Mouse (Mus musculus) T-helper 17 cell (primary cell): ENCODE results near the gene Epn1.

ENCODE experiments used
- in situ Hi-C, 2 experiments: fragments of 300-600 bp; cut with MboI, MseI; formaldehyde crosslinking; loops; 1 replicate in 1 of 2; 2 replicates in 1 of 2; pipeline ENCODE4 v1.15.1; 2025; ENCODE audit warnings: high pct_unique_total_duplicates in 2 of 2

Epn1 gene

DNA sequence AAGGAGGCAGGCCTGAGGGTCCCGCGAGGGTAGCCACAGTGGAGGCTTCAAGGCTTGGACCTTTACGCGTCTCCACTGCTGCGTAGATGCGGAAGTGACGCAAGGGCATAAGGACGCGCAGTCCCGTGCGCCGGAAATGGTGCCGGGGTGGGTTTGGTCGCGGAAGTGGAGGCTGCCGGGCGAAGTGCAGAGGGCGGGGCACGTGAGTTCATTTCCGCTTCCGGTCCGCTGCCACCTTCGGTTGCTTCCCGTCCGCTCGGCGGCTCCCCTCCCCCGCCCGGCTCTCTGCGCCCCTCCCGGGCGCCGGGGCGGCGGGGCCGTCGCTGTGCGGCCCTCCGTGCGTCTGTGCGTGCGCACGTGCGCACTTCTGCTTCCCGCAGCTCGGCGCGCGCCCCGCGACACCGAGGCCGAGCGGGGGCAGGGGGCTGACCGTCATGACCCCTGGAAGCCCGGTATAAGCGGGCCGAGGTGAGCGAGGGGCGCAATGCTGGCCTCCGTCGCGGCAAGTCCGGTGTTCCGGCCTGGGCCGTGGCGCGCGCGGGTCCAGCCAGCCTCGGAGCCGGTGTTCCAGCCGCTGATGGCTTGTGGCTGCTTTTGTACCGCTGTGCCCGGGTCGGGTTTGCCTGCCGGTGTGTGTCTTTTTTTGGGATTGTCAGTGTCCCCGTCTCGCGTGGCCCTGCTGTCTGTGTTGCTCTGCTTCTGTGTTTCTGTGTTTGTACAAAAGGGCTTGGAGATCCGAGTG is at the start of gene Epn1:
TSS of gene Epn1 (plus strand) at position 226 of the 742 bp plus-strand sequence.
- in situ Hi-C loops: loop anchor here in 1 of 2 experiments (5.0 to 25.0 kb wide), 4 partner anchors 943 to 1388 kb away; partner anchors contain the start of genes Leng8, Mboat7, Smim17 and Tsen34

DNA sequence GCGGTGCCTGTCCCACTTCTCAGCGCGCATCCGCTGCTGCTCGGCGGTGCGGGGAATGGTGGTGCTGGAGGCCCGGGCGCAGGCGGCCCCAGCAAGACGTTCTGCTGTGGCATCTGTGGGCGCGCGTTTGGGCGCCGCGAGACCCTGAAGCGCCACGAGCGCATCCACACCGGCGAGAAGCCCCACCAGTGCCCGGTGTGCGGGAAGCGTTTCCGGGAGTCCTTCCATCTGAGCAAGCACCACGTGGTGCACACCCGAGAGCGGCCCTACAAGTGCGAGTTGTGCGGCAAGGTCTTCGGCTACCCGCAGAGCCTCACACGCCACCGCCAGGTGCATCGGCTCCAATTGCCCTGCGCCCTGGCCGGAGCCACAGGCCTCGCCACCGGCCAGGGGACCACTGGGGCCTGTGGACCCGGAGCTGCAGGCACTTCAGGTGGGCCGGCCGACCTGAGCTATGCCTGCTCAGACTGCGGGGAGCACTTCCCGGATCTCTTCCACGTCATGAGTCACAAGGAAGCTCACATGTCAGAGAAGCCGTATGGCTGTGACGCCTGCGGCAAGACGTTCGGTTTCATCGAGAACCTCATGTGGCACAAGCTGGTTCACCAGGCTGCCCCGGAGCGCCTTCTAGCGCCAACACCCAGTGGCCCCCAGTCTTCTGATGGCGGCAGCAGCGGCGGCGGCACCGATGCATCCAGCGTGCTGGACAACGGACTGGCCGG is 49.3 kb upstream of the Epn1 start:
- in situ Hi-C loops: no loop called here

DNA sequence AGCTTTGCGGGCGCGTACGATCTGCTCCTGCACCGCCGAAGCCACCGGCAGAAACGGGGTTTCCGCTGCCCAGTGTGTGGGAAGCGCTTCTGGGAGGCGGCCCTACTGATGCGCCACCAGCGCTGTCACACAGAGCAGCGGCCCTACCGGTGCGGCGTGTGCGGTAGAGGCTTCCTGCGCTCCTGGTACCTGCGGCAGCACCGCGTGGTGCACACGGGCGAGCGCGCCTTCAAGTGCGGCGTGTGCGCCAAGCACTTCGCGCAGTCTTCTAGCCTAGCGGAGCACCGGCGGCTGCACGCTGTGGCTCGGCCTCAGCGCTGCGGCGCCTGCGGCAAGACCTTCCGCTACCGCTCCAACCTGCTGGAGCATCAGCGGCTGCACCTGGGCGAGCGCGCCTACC is 48.5 kb upstream of the Epn1 start:
- in situ Hi-C loops: no loop called here

DNA sequence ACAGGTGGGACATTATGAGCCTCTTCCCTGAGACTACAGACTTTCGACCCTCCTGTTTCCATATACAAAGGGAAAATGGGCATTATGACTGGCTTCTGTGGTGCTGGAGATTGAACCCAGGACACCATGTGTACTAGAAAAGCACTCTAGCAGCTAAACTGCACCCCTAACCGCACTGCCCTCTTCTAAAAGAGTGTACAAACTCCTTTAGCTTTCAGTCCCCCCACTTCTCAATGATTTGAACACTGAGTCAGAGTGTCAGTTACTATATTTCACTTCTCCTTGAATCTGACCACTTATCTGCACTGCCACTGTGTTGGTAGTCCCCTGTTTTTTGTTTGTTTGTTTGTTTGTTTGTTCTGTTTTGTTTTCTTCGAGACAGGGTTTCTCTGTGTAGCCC is 46.2 kb upstream of the Epn1 start, which contains the start of gene 4632433K11Rik:
TSS of gene 4632433K11Rik (plus strand) at position 301 of the 400 bp plus-strand sequence.
- in situ Hi-C loops: no loop called here

DNA sequence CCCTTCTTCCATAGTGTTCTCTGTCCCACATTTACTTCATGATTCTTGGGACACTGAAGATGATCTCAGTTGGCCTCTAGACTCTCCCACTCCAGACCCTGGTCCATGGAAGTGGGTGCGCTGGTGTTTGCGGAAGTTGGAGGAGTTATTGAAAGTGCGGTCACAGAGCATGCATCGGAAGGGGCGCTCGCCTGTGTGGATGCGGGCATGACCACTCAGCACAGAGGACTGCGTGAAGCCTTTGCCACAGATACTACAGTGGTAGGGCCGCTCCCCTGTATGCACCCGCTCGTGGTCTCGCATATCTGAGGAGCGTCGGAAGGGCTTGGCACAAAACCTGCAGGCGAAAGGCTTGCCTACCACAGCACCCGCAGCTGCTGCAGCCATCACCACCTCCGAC is 44.4 kb upstream of the Epn1 start:
- in situ Hi-C loops: no loop called here

DNA sequence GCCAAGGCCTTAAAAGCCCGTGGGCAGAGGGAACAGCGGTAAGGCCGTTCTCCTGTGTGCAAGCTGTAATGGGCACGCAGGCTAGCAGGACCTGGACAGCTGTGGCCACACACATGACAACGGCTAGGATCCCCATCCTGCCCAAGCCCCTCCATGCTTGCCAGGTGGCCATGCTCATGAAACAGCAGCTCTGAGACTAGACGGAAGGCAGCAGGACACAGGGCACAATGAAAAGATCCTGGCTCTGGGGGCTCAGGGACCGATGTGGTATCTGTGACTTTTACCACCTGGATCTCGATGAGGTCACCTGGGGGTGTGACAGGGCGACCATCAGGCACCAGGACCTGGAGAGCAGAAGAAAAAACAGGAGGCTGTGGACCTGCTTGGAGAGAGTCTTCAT is 43.9 kb upstream of the Epn1 start:
- in situ Hi-C loops: no loop called here

DNA sequence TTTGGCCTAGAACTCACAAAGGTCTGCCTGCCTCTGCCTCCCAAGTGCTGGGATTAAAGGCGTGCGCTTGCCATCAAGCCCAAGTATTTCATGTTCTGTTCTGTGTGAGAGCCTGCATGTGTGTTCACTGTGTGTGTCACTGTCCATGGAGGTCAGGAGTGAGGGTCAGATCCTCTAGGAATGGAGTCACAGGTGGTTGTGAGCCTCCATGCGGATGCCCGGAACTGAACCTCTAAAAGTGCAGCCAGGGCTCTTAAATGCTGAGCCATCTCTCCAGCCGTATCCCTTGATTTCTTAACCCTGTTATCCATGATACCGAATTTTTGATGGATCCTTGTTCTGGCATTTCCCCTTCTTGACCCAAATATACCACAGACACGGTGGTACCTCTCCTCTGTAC is 43.0 kb upstream of the Epn1 start:
- in situ Hi-C loops: no loop called here

DNA sequence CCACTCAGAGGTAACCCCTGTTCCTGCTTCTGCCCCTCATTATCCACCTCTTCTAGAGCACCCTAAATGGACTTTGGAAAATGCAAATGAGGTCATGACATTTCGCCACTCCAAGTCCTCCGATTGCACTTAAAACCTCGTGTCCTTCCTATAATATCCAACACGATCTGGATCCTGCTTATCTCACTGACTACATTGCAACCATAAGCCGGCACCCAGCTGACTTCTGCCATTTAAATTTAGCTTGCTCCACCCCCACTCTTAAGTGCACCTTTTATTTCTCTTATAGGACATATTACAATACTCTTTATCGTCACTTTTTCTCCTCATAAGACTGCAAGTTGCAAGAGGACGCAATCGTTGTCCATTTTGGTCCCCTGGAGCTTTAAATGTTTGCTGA is 42.6 kb upstream of the Epn1 start:
- in situ Hi-C loops: no loop called here

DNA sequence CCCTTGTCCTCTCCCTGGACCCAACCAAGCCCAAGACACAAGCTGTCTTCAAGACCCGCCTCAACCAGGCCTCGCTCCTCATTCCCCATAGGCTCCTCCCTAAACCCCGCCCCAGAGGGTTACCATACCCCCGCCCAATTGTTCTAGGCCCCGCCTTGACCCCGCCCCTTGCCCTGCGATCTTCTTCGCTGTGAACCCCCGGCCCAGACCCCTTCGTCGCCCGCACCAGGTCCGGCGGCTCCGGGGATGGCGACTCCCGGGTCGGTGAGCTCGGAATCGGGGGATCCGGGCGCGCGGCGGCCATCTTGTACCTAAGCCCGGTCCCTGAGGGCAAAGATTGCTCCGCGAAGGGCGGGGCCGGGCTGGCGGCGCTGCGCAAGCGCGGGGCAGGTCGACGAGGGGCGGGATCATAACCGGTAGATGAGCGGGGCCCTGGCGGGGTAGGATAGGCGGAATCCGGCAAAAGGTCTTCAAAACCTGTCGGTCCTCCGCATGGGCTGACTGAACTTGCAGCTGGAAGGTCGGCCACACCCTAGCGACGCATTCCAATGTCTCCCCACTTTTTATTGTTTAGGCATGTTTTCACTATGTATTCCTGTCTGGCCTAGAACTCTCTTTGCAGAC is 41.8 kb upstream of the Epn1 start, which contains the start of gene Zfp784:
TSS of gene Zfp784 (minus strand) at position 338 of the 624 bp plus-strand sequence.
- in situ Hi-C loops: no loop called here

DNA sequence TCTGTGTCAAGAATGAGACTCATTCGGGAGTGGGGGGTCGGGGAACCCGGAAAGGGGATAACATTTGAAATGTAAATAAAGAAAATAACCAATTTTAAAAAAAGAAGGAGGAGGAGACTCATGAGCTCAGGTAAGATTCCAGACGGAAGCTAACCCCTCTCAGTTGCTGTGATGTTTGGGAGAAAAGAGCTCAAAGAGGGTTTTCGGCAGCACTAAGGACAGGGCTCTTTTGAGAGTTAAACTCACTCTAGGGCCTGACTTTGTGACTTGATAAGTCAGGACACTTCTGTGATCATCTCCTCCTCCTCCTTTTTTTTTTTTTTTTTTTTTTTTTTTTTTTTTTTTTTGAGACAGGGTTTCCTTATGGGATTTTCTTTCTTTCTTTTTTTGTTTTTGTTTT is 41.1 kb upstream of the Epn1 start:
- in situ Hi-C loops: no loop called here

DNA sequence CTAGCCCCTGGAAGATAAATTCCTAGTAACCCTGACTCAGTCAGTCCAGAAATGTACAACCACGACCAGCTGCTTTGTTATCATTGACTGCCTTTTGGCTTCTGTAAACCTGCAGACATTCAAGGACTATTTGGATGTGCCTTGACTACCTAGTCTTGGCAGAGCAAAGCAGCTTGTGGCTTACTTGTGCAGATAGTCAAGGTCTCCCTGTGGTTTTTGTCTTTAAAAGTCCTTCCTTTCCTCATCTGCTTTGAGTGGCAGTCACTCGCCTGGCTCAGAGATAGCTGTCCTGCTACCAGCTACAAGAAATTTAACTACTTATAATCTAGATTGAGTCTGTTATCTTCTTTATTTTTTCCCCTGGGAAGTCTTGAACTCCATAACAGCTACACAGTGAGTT is 35.1 kb upstream of the Epn1 start:
- in situ Hi-C loops: no loop called here

DNA sequence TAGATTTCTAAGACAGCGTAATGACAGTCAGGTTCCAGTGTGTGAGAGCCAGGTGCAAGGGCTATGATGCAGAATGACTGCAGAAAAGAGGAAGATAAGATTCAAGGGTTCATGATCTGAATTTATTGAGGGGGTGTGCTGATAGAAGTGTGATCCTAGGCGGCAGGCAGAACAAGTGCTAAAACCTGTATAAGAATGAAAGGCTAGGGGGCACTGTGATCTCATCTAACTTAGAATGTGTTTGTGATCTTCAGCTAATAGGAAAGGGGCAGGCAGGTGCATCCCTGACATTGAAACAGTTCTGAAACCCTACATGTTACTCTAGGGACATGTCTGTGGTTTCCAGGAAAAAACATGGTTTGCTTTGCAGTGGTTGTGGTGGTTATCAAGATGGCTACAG is 33.9 kb upstream of the Epn1 start:
- in situ Hi-C loops: no loop called here

DNA sequence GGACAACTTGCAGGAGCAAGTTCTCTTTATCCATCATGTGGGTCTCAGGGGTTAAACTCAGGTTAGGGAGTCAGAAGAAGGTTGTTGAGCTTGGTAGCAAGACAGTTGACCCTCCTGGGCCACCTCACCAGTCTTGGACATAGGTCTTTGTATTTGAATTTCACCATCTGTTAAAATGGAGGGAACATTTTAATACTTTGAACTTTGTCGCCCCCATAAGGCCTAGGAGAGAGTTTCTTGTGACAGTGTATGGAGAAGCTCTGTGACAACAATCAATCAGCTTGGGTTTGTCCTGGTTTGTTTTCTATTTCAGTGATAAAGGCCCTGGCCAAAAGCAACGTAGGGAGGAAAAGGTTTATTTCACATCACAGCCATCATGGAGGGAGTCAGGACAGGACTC is 32.7 kb upstream of the Epn1 start:
- in situ Hi-C loops: no loop called here

DNA sequence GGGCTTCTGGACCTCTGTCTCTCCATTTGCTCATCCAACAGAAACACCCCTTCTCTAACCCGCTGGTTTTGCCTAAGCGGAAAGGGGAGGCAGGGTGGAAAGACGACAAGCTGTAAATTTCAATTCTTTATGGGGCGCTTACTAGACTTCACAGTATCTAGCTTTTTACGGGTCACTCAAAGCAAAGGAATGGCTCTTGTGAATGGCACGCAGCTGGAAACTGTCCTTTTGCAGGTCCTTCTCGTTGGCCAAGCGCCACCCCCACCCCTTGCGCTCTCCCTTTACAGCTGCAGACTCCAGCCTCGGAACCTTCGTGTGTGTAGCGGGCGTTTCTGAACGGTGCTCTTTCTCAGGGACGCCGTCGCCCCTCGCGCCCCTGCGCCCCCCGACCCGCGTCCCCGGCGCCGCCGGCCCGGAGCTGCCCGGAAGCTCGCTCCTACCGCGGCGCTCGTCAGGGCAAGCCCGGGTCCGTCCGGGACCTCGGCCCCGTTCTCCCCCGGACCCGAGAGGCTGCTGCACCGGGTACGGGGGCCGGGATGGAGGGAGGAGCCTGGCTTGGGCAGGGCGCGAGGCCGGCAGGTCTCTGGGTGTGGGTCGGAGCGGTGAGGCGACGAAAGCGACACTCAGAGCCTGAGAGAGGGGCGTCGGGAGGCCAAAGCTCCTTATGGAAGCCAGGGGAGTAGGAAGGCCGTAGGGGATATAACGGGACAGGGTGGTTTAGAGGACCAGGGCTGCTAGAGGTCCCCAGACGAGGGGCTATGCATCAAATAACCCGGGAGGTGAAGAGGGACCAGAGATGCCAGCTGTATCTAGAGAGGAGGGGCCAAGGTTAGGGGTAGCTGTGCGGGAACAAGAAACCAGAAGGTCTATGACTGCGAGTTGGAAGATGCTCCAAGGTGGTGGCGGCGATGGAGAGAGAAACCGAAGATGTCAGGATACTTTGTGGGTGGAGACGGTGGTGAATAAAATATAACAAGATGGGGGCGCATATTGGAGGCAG is 28.5 kb upstream of the Epn1 start, which contains the start of gene Zfp580:
TSS of gene Zfp580 (plus strand) at position 346 of the 1,000 bp plus-strand sequence.
- in situ Hi-C loops: loop anchor here (5.0 to 25.0 kb wide), 4 partner anchors 109 to 1389 kb away; partner anchors contain the start of genes Leng1 (in 1 of the 2), Zfp444 (in 1 of the 2), Zfp667 (in 1 of the 2) and Zfp787 (in 1 of the 2)

DNA sequence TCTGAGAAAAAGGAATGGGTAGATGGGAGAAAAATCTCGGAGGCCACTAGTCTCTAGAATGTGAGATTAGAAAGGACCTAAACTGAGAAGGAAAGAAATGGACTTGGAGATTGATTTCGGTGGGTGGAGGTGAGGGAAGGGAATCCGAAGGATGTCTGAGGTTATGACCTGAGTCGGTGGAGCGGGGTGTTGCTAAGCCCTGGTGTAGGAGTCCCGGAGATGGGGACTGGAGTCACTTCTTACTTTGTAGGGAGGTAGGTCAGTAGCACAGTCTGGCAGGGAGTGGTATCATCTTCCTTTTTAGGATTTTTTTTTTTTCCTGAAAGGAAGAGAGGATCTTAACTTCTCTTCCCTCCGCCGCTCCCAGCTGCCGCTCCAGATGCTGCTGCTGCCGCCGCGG is 27.6 kb upstream of the Epn1 start:
- in situ Hi-C loops: loop anchor here (5.0 to 25.0 kb wide), 4 partner anchors 110 to 1390 kb away; partner anchors contain the start of genes Leng1 (in 1 of the 2), Zfp444 (in 1 of the 2), Zfp667 (in 1 of the 2) and Zfp787 (in 1 of the 2)

DNA sequence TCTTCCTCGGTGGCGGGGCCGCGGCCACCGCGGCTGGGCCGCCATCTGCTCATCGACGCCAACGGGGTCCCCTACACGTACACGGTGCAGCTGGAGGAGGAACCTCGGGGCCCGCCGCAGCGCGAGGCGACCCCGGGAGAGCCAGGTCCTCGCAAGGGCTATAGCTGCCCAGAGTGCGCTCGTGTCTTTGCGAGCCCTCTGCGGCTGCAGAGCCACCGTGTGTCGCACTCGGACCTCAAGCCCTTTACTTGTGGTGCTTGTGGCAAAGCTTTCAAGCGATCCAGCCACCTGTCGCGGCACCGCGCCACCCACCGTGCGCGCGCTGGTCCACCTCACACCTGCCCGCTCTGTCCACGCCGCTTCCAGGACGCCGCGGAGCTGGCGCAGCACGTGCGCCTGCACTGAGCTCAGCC is 27.1 kb upstream of the Epn1 start:
- in situ Hi-C loops: loop anchor here (5.0 to 25.0 kb wide), 4 partner anchors 111 to 1391 kb away; partner anchors contain the start of genes Leng1 (in 1 of the 2), Zfp444 (in 1 of the 2), Zfp667 (in 1 of the 2) and Zfp787 (in 1 of the 2)

DNA sequence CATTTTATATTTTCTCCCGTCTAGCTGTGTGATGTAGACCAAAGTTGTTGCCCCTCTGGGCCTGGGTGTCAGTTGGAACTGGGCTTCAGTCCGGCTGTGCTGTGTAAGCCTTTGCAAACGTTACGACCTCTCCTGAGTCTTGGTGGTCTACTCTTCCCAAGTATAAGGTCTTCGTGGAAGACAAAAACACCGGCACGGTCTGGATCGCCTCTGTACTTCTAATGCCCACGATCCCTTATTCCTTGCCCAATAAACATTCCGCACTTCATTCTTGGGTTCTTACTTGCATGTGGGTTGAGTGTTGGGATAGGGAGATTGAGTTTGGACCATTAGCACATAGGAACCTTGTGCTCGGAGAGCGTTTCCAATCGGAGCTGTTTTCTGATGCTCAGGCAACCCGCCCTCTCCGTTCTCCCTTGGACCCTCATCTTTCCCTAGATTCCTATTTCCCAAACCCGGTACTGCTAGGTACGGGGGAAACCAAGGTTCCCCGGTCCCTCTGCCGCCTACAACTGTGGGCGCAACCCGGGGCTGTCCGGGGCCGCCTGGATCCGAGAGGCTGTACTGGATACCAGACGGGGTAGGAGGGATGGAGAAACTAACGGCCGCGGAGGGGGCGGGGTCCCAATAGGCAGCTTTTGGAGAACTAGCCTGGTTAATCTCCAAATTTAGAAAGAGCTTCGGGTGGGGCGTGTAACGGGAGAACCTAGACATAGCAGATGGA is 26.4 kb upstream of the Epn1 start:
- in situ Hi-C loops: loop anchor here (5.0 to 25.0 kb wide), 4 partner anchors 111 to 1391 kb away; partner anchors contain the start of genes Leng1 (in 1 of the 2), Zfp444 (in 1 of the 2), Zfp667 (in 1 of the 2) and Zfp787 (in 1 of the 2)

DNA sequence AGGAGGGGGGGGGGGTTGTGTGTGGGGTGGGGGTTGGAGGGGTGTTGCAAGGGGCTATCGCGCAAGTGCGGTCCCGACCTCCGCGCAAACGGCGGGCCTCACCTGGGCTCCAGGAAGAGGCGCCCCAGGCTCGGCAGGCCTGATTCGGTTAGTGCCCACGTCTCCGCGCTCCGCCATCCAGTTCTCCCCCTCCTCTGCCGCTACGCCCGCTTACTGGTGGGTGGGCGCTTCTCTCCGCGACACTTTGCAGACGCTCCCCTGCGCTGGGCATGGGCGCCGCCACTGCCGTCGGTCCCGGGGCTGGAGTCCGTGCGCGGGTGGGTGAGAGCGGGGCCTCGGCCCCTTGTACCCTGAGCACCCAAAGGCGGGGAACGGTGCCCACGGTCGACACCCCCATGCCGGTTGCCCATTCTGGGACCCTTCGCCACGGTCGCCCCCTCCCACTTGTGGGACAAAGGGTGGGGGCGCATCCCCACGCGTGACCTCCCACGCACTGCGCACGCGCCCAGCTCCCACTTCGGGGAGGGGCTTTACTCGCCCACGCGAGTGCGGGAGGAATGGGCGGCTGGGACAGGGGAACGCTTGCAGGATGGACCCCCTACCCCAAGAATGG is 23.3 kb upstream of the Epn1 start:
- in situ Hi-C loops: loop anchor here (10.0 to 25.0 kb wide), 3 partner anchors 1106 to 1394 kb away; partner anchors contain the start of genes Leng1 (in 1 of the 2), Zfp444 (in 1 of the 2), Zfp667 (in 1 of the 2) and Zfp787 (in 1 of the 2)

DNA sequence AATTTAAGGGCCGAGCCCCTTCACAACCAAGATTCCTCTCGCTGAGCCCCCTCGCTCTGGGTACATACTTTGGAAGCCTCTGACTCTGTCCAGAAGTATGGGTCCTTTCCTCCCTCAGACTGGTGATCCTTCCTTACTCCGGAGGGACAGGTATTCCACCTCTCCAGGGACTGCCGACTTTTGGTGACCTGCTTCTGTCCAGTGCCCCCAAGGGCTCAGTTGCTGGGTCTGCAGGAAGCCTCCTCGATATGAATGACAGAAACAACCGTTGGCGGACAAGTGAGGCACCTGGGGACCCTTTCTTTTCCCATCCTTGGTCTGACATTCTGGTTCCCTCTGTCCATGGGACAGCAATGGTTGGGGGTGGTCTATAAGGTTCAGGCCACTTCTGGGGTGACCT is 22.7 kb upstream of the Epn1 start:
- in situ Hi-C loops: loop anchor here (10.0 to 25.0 kb wide), 3 partner anchors 1105 to 1395 kb away; partner anchors contain the start of genes Leng1 (in 1 of the 2), Zfp444 (in 1 of the 2), Zfp667 (in 1 of the 2) and Zfp787 (in 1 of the 2)
